Mouse (Mus musculus): ENCODE measurements at regions not wholly inside any gene's neighbourhood (a gene's known extent, or its start where the extent isn't known, plus 50 kb on each side); places are given as distances from the start of the nearest gene placed in this dataset.

DNA sequence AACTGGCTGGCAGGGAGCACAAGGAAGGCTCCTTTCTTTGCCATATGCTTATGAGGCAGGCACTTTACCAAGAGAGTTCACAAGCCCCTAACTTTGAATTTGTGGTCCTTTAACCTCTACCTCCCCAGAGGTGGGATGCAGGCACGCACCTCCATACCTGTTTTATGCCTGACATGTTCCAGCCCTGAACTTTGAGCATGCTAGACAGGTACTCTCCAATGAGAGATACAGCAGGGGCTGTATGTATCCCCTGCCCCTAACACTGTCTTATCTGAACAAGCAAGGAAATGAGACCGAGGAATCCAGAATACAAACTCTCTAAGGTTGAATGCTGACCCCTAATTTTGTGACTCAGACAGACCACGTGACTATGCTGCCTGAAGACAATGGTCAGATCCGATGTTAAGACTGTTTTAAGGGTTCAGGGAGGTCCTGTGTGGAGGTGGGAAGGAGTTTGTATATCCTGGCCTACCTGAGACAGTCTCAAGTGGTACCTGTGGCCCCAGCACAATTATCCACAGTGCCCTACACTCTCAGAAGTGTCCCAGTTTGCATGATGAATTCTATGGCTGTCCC is 91.2 kb downstream of the Inhbb start:
- no peak for TF ChIP-seq CHD2 (IDR thresholded peaks at IDR 0.05; ENCODE audit: low read depth, low read length)
- TF ChIP-seq ZNF384 (IDR thresholded peaks at IDR 0.05; ENCODE audit: low read depth, low read length) = no peak
- TF ChIP-seq ZC3H11A (IDR thresholded peaks at IDR 0.05; ENCODE audit: borderline replicate concordance, low read depth, low read length) = no peak
- TF ChIP-seq HCFC1 (IDR thresholded peaks at IDR 0.05; ENCODE audit: borderline replicate concordance, insufficient read depth, low read length) = no peak
- TF ChIP-seq MAFK (IDR thresholded peaks at IDR 0.05; ENCODE audit: insufficient read depth, low read depth, low read length) = no peak
